Mouse (Mus musculus) liver, adult 2 months (tissue): ENCODE measurements around the gene Camk2g. TPM values are rescaled to one million over a fixed set of nuclear protein-coding genes. Genes with fewer than 3 reads are reported as not detected.

Source experiments
- DNase-seq: peaks from one replicate; pipeline ENCODE4 v3.0.0-alpha.2; 2011; ENCODE audit warnings: low read depth, low spot score; ENCODE audit errors: extremely low read depth
- H3K27ac ChIP-seq: fragments of 200-500 bp; replicated peaks from 2 replicates; pipeline ENCODE4 v1.5.1; 2012; ENCODE audit warnings: low read depth, mild to moderate bottlenecking, control low read depth, inconsistent platforms, low read length; ENCODE audit not compliant: insufficient read depth
- H3K27me3 ChIP-seq: fragments of 200-500 bp; 2 replicates; pipeline ENCODE4 v1.6.1; 2012; ENCODE audit warnings: mild to moderate bottlenecking, moderate library complexity, low read length, inconsistent platforms; ENCODE audit not compliant: control insufficient read depth, insufficient read depth
- H3K36me3 ChIP-seq: fragments of 200-500 bp; 2 replicates; pipeline ENCODE4 v1.6.1; 2012; ENCODE audit warnings: low read length, inconsistent platforms; ENCODE audit not compliant: control insufficient read depth, insufficient read depth
- H3K4me1 ChIP-seq: fragments of 200-500 bp; 2 replicates; pipeline ENCODE4 v1.6.1; 2011; ENCODE audit warnings: low read length; ENCODE audit not compliant: control insufficient read depth, insufficient read depth
- H3K4me3 ChIP-seq: fragments of 200-500 bp; 2 replicates; pipeline ENCODE4 v1.5.1; 2011; ENCODE audit warnings: low read depth, mild to moderate bottlenecking, control low read depth, low read length, moderate library complexity; ENCODE audit not compliant: insufficient read depth
- H3K79me2 ChIP-seq: fragments of 200-500 bp; 2 replicates; pipeline ENCODE4 v1.6.1; 2012; ENCODE audit warnings: inconsistent platforms, mild to moderate bottlenecking, low read length, moderate library complexity; ENCODE audit not compliant: control insufficient read depth, insufficient read depth
- H3K9ac ChIP-seq: fragments of 200-500 bp; 2 replicates; pipeline ENCODE4 v1.6.1; 2012; ENCODE audit warnings: low read depth, mild to moderate bottlenecking, control low read depth, inconsistent platforms, low read length
- CTCF ChIP-seq: fragments of 200-500 bp; IDR thresholded peaks from 2 replicates; pipeline ENCODE4 v1.5.1; 2011; ENCODE audit warnings: low read depth, low read length, control low read depth
- POLR2A ChIP-seq: fragments of 200-500 bp; IDR thresholded peaks from 2 replicates; pipeline ENCODE4 v1.6.1; 2011; ENCODE audit warnings: low read length, control low read depth; ENCODE audit not compliant: insufficient read depth; ENCODE audit errors: extremely low read depth
- WGBS: fragments of 180-500 bp; shearing (Covaris S2); methylation state at CpG from one replicate; pipeline ENCODE4 v1.1.7; 2018; 5-methylcytosine and 5-hydroxymethylcytosine counted together
- polyA plus RNA-seq: library from polyadenylated mRNA; depleted of rRNA; stranded (reverse); fragments of >200 nt; gene quantifications from 2 replicates; pipeline ENCODE4 v1.2.3, GENCODE M21; 2012
- total RNA-seq: library from RNA; depleted of rRNA; stranded (reverse); fragments of >200 nt; gene quantifications from 2 replicates; pipeline ENCODE4 v1.2.3, GENCODE M21; 2014

The Camk2g gene
- total and polyA plus RNA-seq, 2 experiments, result 7.9 TPM

- DNase-seq, result no peak
- Histone ChIP-seq H3K9ac (no peak overlapping the region), H3K27me3 (no peaks in the 10 kb centered on the region), H3K79me2 (no peaks in the 10 kb centered on the region), H3K4me1 (peaks cover 2% of the 10 kb centered on the region; the same call in 1 of the 2 replicates), H3K36me3 (no peaks in the 10 kb centered on the region), H3K27ac (no peak overlapping the region), H3K4me3 (no peak overlapping the region)
- 86% methylated on average over 3 of the region's 3 CpGs for WGBS
- TF ChIP-seq CTCF (no peak), POLR2A (no peak)
Measured at GRCm38 (mm10) chr14:20771941-20772340, 21.9 kb downstream of the Camk2g start.

GRCm38 (mm10) chr14:20768581-20768980 is 25.3 kb downstream of the Camk2g start:
- H3K4me1 ChIP-seq, result peaks cover 2% of the 10 kb centered on the region; the same call in 1 of the 2 replicates
- no peaks in the 10 kb centered on the region for H3K27me3 ChIP-seq
- H3K4me3 ChIP-seq, result no peak overlapping the region
- H3K9ac ChIP-seq, result no peak overlapping the region
- TF ChIP-seq CTCF (no peak), POLR2A (no peak)
- WGBS, result 80% methylated on average over 5 of the region's 5 CpGs
- H3K27ac ChIP-seq, result no peak overlapping the region
- DNase-seq, result no peak
- H3K36me3 ChIP-seq, result peaks cover 4% of the 10 kb centered on the region; the same call in 1 of the 2 replicates
- H3K79me2 ChIP-seq, result no peaks in the 10 kb centered on the region

GRCm38 (mm10) chr14:20767936-20768335 is 26.0 kb downstream of the Camk2g start:
- WGBS, result 94% methylated on average over 7 of the region's 7 CpGs
- H3K4me1 ChIP-seq, result no peaks in the 10 kb centered on the region; the same call in 1 of the 2 replicates
- no peak for DNase-seq
- no peak overlapping the region for H3K27ac ChIP-seq
- H3K27me3 ChIP-seq, result no peaks in the 10 kb centered on the region
- no peaks in the 10 kb centered on the region for H3K79me2 ChIP-seq
- H3K9ac ChIP-seq, result no peak overlapping the region
- no peak overlapping the region for H3K4me3 ChIP-seq
- TF ChIP-seq CTCF (no peak), POLR2A (no peak)
- H3K36me3 ChIP-seq, result peaks cover 4% of the 10 kb centered on the region; the same call in 1 of the 2 replicates

GRCm38 (mm10) chr14:20765642-20766258 is 28.1 kb downstream of the Camk2g start:
- peaks cover 4% of the 10 kb centered on the region; the same call in 1 of the 2 replicates for H3K36me3 ChIP-seq
- no peak overlapping the region for H3K4me3 ChIP-seq
- no peaks in the 10 kb centered on the region; the same call in 1 of the 2 replicates for H3K4me1 ChIP-seq
- no peaks in the 10 kb centered on the region for H3K79me2 ChIP-seq
- H3K27me3 ChIP-seq, result no peaks in the 10 kb centered on the region
- peak; percentile 96 for TF ChIP-seq CTCF
- TF ChIP-seq POLR2A, result no peak
- H3K27ac ChIP-seq, result peak overlapping the region; percentile 9; the same call in 1 of the 2 replicates
- peak; percentile 34 for DNase-seq
- 30% methylated on average over 12 of the region's 12 CpGs for WGBS
- H3K9ac ChIP-seq, result no peak overlapping the region

GRCm38 (mm10) chr14:20764942-20765341 is 28.9 kb downstream of the Camk2g start:
- no peaks in the 10 kb centered on the region for H3K79me2 ChIP-seq
- H3K36me3 ChIP-seq, result peaks cover 4% of the 10 kb centered on the region; the same call in 1 of the 2 replicates
- 83% methylated on average over 5 of the region's 5 CpGs for WGBS
- H3K4me1 ChIP-seq, result no peaks in the 10 kb centered on the region; the same call in 1 of the 2 replicates
- no peak for TF ChIP-seq POLR2A
- TF ChIP-seq CTCF, result no peak
- H3K27me3 ChIP-seq, result no peaks in the 10 kb centered on the region
- 0 out of 2 replicates have a peak overlapping the region, but pooled peaks have one; percentile 9 for H3K27ac ChIP-seq
- no peak overlapping the region for H3K4me3 ChIP-seq
- H3K9ac ChIP-seq, result no peak overlapping the region
- no peak for DNase-seq

- no peak overlapping the region for H3K27ac ChIP-seq
- TF ChIP-seq POLR2A (no peak), CTCF (no peak)
- DNase-seq, result no peak
- H3K79me2 ChIP-seq, result no peaks in the 10 kb centered on the region
- 82% methylated on average over 8 of the region's 8 CpGs for WGBS
- H3K27me3 ChIP-seq, result no peaks in the 10 kb centered on the region
- H3K4me1 ChIP-seq, result no peaks in the 10 kb centered on the region
- peaks cover 22% of the 10 kb centered on the region for H3K36me3 ChIP-seq
- H3K9ac ChIP-seq, result no peak overlapping the region
- H3K4me3 ChIP-seq, result no peak overlapping the region
Measured at GRCm38 (mm10) chr14:20758768-20759435, 35.0 kb downstream of the Camk2g start.
